Mouse (Mus musculus) effector memory CD4-positive, alpha-beta T cell, adult 7 months (primary cell): ENCODE data around the gene Pdzd9. TPM values are rescaled to one million over a fixed set of nuclear protein-coding genes. Genes with fewer than 3 reads are reported as not detected.

Source experiments
- polyA plus RNA-seq: library from polyadenylated mRNA; unstranded; fragments of 100-300 nt; shearing (Covaris generic); gene quantifications from one replicate; pipeline ENCODE4 v1.2.1, GENCODE M21; 2017

Gene Pdzd9
- polyA plus RNA-seq, result 0.38 TPM

GRCm38 (mm10) chr7:120670153-120670875 is at the start of gene Pdzd9:
Gene Pdzd9 (minus strand): TSS chr7:120670343.

GRCm38 (mm10) chr7:120677001-120677643 is 7.0 kb upstream of the Pdzd9 start, which contains the start of gene Mosmo:
Gene Mosmo (plus strand): TSS chr7:120677618.

GRCm38 (mm10) chr7:120634711-120635361 is 35.3 kb downstream of the Pdzd9 start, which contains the start of gene Uqcrc2:
Gene Uqcrc2 (plus strand): TSS chr7:120635176.

Other genes starting within 250 kb of the Pdzd9 start
- 101 TPM for gene Uqcrc2, start 35.2 kb downstream of the Pdzd9 start, polyA plus RNA-seq
- 21.8 TPM for gene Mosmo, start 7.3 kb upstream of the Pdzd9 start, polyA plus RNA-seq
- 0.43 TPM for gene Vwa3a, start 69.0 kb upstream of the Pdzd9 start, polyA plus RNA-seq
- not detected for gene Gm5737, start 142.0 kb upstream of the Pdzd9 start, polyA plus RNA-seq
- gene Eef2k, start 172.5 kb upstream of the Pdzd9 start, polyA plus RNA-seq, result 1.6 TPM
- 22.8 TPM for gene Polr3e, start 247.4 kb upstream of the Pdzd9 start, polyA plus RNA-seq